Mouse (Mus musculus) embryonic fibroblast, embryonic 13.5 days (primary cell): ENCODE results near the gene Sema4b. TPM values are rescaled to one million over a fixed set of nuclear protein-coding genes. Genes with fewer than 3 reads are reported as not detected.

Experiments
- H3K27ac ChIP-seq: 2 replicates; pipeline ENCODE4 v1.5.1; 2012; ENCODE audit warnings: low read length, control low read depth, inconsistent platforms; ENCODE audit not compliant: insufficient read depth
- H3K4me1 ChIP-seq: 2 replicates; pipeline ENCODE4 v1.6.1; 2011; ENCODE audit warnings: low read length; ENCODE audit not compliant: control insufficient read depth, insufficient read depth
- H3K4me3 ChIP-seq: 2 replicates; pipeline ENCODE4 v1.5.1; 2011; ENCODE audit warnings: mild to moderate bottlenecking, control low read depth, low read length; ENCODE audit not compliant: insufficient read depth
- CTCF ChIP-seq: IDR thresholded peaks from 2 replicates; pipeline ENCODE4 v1.5.1; 2011; ENCODE audit warnings: mild to moderate bottlenecking, control low read depth, low read length, moderate library complexity, borderline replicate concordance; ENCODE audit not compliant: insufficient read depth
- POLR2A ChIP-seq: IDR thresholded peaks from 2 replicates; pipeline ENCODE4 v1.6.1; 2011; ENCODE audit warnings: low read depth, mild to moderate bottlenecking, control low read depth, low read length, moderate library complexity
- polyA plus RNA-seq: library from polyadenylated mRNA; stranded (reverse); fragments of >200 nt; gene quantifications from 2 replicates; pipeline ENCODE4 v1.2.4, GENCODE M21; 2011; ENCODE audit warnings: low read depth; ENCODE audit not compliant: missing spikeins, insufficient read length

The Sema4b gene
- polyA plus RNA-seq, 1 experiment = 6.4 TPM

DNA sequence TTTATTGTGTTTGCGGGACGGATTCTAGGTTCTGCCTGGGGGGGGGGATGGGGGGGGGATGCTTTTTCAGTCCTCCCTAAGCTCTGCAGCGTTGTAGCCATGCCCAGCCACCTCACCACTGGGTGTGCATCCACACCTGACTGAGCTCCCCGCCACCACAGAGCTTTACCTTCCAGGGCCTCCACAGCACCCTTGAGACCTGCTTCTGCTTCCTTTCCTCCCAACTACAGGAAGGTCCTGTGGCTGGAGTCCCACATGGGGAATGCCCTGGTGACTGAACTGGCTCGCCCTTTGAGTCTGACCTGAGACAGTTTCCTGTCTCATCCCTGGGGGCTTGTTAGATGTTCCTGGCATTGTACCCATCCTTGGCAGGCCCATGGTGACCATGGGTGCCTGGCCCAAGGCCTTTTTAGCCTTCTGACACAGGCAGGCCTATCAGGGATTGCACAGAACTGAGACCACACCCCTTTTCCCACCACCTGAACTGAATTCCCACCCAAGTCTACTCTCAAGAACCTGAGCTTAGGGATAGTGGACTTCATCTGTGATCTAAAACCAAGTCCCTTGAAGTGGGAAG is 14.4 kb downstream of the Sema4b start:
- no peaks in the 10 kb centered on the region; the same call in 1 of the 2 replicates for H3K4me1 ChIP-seq
- H3K27ac ChIP-seq = no peak overlapping the region
- TF ChIP-seq CTCF (no peak), POLR2A (no peak)
- H3K4me3 ChIP-seq = no peak overlapping the region

DNA sequence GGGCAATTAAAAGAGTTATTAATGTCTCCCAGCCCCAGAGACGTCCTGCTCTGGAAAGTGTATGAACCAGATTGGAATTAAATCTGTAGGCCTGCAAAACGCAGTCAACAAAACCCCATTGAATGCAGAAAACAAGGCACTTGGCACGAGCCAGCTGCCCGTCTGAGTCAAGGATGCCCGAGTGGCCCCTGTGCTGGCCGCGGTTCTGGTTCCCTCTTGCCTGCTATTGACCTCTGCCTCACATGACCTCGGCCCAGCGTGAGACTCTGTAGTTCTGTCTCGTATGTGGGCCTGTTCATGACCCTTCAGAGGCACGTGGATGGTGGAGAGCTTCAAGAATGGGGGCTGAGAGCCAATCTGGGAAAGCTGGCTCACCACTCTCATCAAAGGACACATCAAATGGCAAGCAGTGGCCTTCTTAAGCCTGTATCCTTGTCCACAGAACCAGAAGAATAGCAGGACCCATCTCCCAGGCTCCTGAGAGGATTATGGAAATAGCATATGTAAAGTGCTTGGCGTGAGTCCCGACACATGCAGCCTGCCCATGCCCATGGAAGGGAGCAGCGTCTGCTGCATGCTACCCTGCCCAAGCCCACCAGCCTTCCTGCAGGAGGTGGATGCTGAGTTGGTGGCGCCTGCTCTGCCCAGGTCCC is 15.4 kb downstream of the Sema4b start:
- H3K4me1 ChIP-seq = peaks cover 3% of the 10 kb centered on the region

DNA sequence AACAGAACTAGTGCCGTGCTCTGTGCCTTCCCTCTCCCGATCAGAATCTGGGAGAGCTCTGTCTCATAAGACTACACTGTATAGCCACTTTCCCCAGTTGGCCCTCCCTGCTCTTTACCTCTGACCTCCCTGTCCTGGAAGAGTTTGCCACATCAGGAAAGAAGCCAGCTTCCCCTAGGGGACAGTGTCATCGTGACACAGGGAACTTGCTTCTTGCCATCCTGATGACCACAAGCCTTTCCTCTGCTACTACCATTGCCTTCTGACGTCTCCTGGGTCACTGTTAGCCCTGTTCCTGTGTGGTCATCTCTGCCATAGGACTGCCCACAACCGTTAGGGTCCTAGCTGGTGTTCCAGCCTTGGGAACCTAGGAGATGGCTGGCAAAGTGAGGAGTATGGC is 16.3 kb downstream of the Sema4b start:
- Histone ChIP-seq H3K4me3 (no peak overlapping the region), H3K4me1 (peaks cover 3% of the 10 kb centered on the region), H3K27ac (no peak overlapping the region)
- TF ChIP-seq CTCF (no peak), POLR2A (no peak)

More for the DNA sequence above, 15.4 kb downstream of the Sema4b start:
- Histone ChIP-seq H3K27ac (no peak overlapping the region), H3K4me3 (no peak overlapping the region)
- TF ChIP-seq POLR2A (no peak), CTCF (no peak)

DNA sequence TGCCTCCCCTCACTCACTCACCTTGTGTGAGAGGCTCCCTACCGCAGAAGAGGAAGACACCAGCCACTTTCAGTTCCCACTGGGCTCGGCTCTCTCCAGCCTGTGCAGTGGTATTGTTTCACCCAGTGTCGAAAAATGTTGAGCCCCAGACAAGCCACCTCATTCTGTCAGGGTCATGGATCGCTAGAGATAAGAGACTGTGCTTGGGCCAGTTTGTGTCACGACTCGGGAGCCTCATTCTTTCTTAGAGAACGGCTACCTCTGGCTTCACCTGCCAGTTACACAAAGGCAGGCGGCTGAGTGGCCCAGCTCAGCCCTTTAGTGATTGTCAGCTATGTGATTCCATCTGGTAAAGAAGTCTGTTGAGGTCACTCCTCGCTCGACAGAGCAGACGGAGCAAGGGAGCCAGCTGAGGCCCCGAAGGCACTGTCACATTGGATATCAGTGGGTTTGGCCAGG is 17.0 kb downstream of the Sema4b start:
- H3K4me1 ChIP-seq = peaks cover 4% of the 10 kb centered on the region
- H3K4me3 ChIP-seq = no peak overlapping the region
- no peak overlapping the region for H3K27ac ChIP-seq
- TF ChIP-seq CTCF (no peak), POLR2A (no peak)

DNA sequence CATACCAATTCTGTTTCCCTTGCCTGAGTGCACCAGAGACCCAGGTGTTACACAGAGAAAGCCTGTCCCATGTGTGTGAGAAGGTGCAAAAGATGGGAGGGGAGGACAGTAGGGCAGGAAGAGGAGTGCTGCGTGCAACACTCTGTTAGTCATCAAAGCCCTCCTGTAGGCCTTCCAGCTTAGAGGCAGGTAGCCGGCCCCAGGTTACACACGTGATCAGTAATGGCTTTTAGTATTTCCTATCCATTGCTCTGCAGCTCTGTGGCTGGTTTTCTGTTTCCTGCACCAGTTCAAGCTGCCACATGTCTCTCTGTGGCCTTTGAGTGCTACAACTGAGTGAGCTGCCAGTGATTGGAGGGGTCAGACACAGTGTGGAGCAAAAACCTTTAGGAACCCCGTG is 17.7 kb downstream of the Sema4b start:
- Histone ChIP-seq H3K4me3 (no peak overlapping the region), H3K27ac (no peak overlapping the region), H3K4me1 (peaks cover 10% of the 10 kb centered on the region)
- TF ChIP-seq POLR2A (no peak), CTCF (no peak)

DNA sequence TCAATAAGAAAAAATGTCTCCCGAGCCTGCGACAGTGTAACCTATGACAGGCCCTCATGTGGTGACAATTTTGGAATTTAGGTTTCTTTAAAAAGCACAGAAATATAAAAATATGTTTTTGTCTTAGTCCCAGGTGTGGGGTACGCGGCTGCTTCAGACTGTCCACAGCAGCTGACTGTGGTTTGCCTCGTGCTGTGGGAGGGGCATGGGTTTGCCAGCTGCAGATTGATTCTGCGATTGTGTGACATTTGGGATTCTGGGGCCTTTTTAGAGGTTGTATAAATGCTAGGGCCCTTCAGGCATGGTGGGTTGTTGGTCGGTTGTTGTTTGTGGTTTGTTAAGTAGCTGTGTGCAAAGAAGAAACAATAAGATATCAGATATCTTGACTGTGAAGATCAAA is 18.3 kb downstream of the Sema4b start:
- peaks cover 10% of the 10 kb centered on the region for H3K4me1 ChIP-seq
- TF ChIP-seq POLR2A = no peak
- TF ChIP-seq CTCF = no peak
- H3K4me3 ChIP-seq = no peak overlapping the region
- H3K27ac ChIP-seq = no peak overlapping the region

DNA sequence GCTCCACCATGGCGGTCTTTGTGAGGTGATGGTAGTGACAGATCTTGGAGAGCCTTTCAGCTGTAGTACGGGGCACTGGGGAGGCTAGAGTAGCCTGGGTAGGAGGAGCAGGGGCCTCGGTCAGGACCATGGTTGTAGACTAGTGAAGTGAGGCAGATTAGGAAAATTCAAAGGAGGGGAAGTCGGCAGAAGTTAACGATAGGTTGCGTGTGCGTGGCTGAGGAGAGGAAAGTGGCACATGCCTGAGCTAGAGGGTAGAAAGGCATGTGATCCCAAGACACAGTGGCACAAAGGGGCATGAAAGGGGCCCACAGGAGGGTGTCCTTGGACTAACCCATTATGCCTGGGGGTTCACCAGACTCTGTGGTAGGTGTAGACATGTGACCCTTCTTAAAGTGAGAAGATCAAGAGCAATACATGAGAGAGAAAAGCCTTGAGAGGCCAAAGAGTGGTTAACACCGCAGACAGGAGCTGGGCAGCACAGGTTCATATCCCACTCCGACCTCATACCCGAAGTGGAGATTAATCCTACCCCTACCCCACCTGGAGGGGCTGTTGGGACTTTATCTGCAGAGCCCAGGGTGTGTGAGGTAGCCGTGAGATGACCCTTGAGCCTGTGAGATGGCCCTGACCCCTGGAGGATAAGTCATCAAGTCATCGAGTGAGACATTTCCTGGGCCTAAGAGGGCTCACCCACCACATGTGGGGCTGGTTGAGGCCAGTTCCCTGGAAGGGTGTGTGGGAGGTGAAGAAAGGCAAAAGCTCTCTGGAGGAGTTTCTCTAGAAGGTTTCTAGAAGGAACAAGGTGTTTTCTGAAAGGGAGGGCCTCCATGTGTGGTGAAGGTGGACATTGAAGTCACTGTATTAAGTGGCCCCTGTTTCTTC is 19.3 kb downstream of the Sema4b start:
- no peak for TF ChIP-seq POLR2A
- no peak for TF ChIP-seq CTCF
- no peak overlapping the region for H3K4me3 ChIP-seq
- H3K4me1 ChIP-seq = peaks cover 10% of the 10 kb centered on the region
- H3K27ac ChIP-seq = no peak overlapping the region

DNA sequence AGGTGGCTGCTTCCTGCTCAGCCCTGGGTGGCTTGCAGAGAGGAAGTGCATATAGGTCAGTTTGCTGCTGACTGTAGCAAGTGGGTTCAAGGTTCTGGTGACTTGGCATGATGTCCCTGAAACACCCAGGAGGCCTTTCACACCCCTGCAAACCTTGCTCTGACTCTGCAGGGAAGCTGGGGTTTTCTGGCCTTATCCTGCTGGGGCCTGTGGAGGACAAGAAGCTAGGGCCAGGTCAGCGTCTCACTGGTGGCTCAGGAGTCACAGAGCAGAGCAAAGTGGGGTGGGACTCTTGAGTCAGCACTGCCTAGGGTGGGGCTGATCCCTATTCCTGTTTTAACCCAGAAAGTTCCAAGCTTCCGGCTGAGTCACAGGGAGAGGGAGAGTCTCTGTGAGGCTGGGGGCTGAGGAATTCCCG is 20.7 kb downstream of the Sema4b start:
- no peak overlapping the region for H3K27ac ChIP-seq
- peaks cover 10% of the 10 kb centered on the region for H3K4me1 ChIP-seq
- TF ChIP-seq POLR2A (no peak), CTCF (no peak)

DNA sequence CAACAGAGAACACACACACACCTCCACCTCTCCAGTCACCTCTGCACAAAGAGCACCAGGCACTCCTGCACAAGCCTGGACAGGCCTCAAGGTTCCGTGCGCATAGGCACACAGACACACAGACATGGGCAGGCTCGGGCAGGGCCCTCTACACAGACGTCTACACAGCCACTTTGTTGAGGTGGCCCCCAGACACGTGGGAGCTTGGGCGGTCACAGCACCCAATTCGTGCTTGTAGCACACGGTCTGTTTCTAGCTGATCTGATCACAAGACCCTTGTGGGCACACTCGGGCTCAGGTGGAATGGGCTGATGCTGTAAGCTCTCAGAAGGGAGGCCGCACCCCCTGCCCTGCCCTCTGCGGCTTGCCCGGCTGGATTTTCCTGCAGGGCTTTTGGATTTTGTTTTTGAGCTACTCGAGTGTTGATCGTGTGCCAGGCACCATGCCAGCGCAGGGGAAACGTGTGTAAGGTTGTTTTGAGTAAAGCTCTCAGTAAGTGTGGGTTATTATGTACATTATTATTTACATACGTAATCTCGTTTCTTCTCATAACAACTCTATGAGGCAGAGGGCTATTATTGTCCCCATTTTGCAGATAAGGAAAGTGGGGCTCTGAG is 21.5 kb downstream of the Sema4b start:
- no peak overlapping the region for H3K4me3 ChIP-seq
- TF ChIP-seq POLR2A (no peak), CTCF (no peak)
- peaks cover 10% of the 10 kb centered on the region for H3K4me1 ChIP-seq
- H3K27ac ChIP-seq = no peak overlapping the region

More for the DNA sequence above, 20.7 kb downstream of the Sema4b start:
- no peak overlapping the region for H3K4me3 ChIP-seq
